Mouse (Mus musculus) cerebellum, adult 2 months (tissue): ENCODE measurements around the gene Mutyh. TPM values are rescaled to one million over a fixed set of nuclear protein-coding genes. Genes with fewer than 3 reads are reported as not detected.

Experiments
- DNase-seq, 2 experiments: peaks; one replicate each; pipeline ENCODE4 v3.0.0; 2021
- H3K27ac ChIP-seq: fragments of 200-500 bp; 2 replicates; pipeline ENCODE4 v1.5.1; 2012; ENCODE audit warnings: low read length, control low read depth, inconsistent platforms; ENCODE audit not compliant: insufficient read depth
- H3K27me3 ChIP-seq: fragments of 200-500 bp; 2 replicates; pipeline ENCODE4 v1.6.1; 2012; ENCODE audit warnings: inconsistent platforms, mild to moderate bottlenecking, low read length, moderate library complexity; ENCODE audit not compliant: control insufficient read depth, insufficient read depth
- H3K4me1 ChIP-seq: fragments of 200-500 bp; 2 replicates; pipeline ENCODE4 v1.6.1; 2011; ENCODE audit warnings: low read length; ENCODE audit not compliant: control insufficient read depth, insufficient read depth
- H3K4me3 ChIP-seq: fragments of 200-500 bp; replicated peaks from 2 replicates; pipeline ENCODE3; 2011; ENCODE audit warnings: mild to moderate bottlenecking, low read depth, low read length, control low read depth; ENCODE audit not compliant: insufficient read depth
- CTCF ChIP-seq: fragments of 200-500 bp; IDR thresholded peaks from 2 replicates; pipeline ENCODE4 v1.5.1; 2011; ENCODE audit warnings: low read depth, mild to moderate bottlenecking, control low read depth, low read length, moderate library complexity, borderline replicate concordance; ENCODE audit not compliant: insufficient read depth
- POLR2A ChIP-seq: fragments of 200-500 bp; IDR thresholded peaks from 2 replicates; pipeline ENCODE4 v1.6.1; 2011; ENCODE audit warnings: low read length, control low read depth, borderline replicate concordance; ENCODE audit not compliant: insufficient read depth
- WGBS: fragments of 180-500 bp; shearing (Covaris S2); methylation state at CpG from one replicate; pipeline ENCODE4 v1.1.7; 2018; 5-methylcytosine and 5-hydroxymethylcytosine counted together
- polyA plus RNA-seq: library from polyadenylated mRNA; depleted of rRNA; stranded (reverse); fragments of >200 nt; gene quantifications from 2 replicates; pipeline ENCODE4 v1.2.3, GENCODE M21; 2012; rRNA removed

Mutyh gene
- polyA plus RNA-seq, 1 experiment, result 10.0 TPM

- TF ChIP-seq POLR2A, result no peak
- H3K4me3 ChIP-seq, result no peak overlapping the region
- H3K27ac ChIP-seq, result no peak overlapping the region
- no peaks in the 10 kb centered on the region for H3K4me1 ChIP-seq
- WGBS, result 45% methylated on average over 3 of the region's 3 CpGs
- no peaks in the 10 kb centered on the region for H3K27me3 ChIP-seq
- no peak for DNase-seq
Measured at GRCm38 (mm10) chr4:116849901-116850300, 42.4 kb downstream of the Mutyh start.

- WGBS, result 31% methylated on average over 2 of the region's 2 CpGs
Measured at GRCm38 (mm10) chr4:116854286-116854685, 46.8 kb downstream of the Mutyh start.

GRCm38 (mm10) chr4:116857203-116857602 is 49.7 kb downstream of the Mutyh start:
- Histone ChIP-seq H3K4me1 (no peaks in the 10 kb centered on the region), H3K27ac (no peak overlapping the region), H3K4me3 (no peak overlapping the region), H3K27me3 (no peaks in the 10 kb centered on the region)
- WGBS, result 47% methylated on average over 10 of the region's 10 CpGs
- DNase-seq, result no peak
- TF ChIP-seq CTCF, result no peak
- no peak for TF ChIP-seq POLR2A

More at GRCm38 (mm10) chr4:116854286-116854685, 46.8 kb downstream of the Mutyh start:
- Histone ChIP-seq H3K4me3 (no peak overlapping the region), H3K27me3 (no peaks in the 10 kb centered on the region), H3K4me1 (no peaks in the 10 kb centered on the region), H3K27ac (no peak overlapping the region)
- DNase-seq, result no peak
- TF ChIP-seq POLR2A (no peak), CTCF (no peak)

GRCm38 (mm10) chr4:116859711-116860110 is 52.2 kb downstream of the Mutyh start:
- H3K4me1 ChIP-seq, result no peaks in the 10 kb centered on the region
- 67% methylated on average over 5 of the region's 5 CpGs for WGBS
- H3K4me3 ChIP-seq, result no peak overlapping the region
- no peaks in the 10 kb centered on the region for H3K27me3 ChIP-seq
- TF ChIP-seq CTCF (no peak), POLR2A (no peak)
- DNase-seq, result no peak
- H3K27ac ChIP-seq, result no peak overlapping the region

- no peak for DNase-seq
- 78% methylated on average over 8 of the region's 8 CpGs for WGBS
- TF ChIP-seq CTCF (no peak), POLR2A (no peak)
- Histone ChIP-seq H3K4me1 (no peaks in the 10 kb centered on the region), H3K4me3 (no peak overlapping the region), H3K27me3 (no peaks in the 10 kb centered on the region), H3K27ac (no peak overlapping the region)
Measured at GRCm38 (mm10) chr4:116862023-116862422, 54.5 kb downstream of the Mutyh start.

Other genes starting within 250 kb of the Mutyh start
- gene Ccdc17, start 211.1 kb upstream of the Mutyh start, polyA plus RNA-seq, result 5.9 and 6.6 TPM in 2 replicates
- 21.8 and 21.9 TPM in 2 replicates for gene Nasp, start 179.8 kb upstream of the Mutyh start, polyA plus RNA-seq
- 526 and 550 TPM in 2 replicates for gene Akr1a1, start 156.0 kb upstream of the Mutyh start, polyA plus RNA-seq
- 233 and 250 TPM in 2 replicates for gene Prdx1, start 122.2 kb upstream of the Mutyh start, polyA plus RNA-seq
- gene Mmachc, start 99.3 kb upstream of the Mutyh start, polyA plus RNA-seq, result 19.2 and 19.8 TPM in 2 replicates
- 29.5 and 34.9 TPM in 2 replicates for gene Ccdc163, start 99.2 kb upstream of the Mutyh start, polyA plus RNA-seq
- gene Tesk2, start 86.8 kb upstream of the Mutyh start, polyA plus RNA-seq, result 10.0 and 11.2 TPM in 2 replicates
- gene Toe1, start 83 bp upstream of the Mutyh start, polyA plus RNA-seq, result 29.9 and 30.0 TPM in 2 replicates
- gene Hpdl, start 14.0 kb downstream of the Mutyh start, polyA plus RNA-seq, result 1.7 and 2.1 TPM in 2 replicates
- 10.2 TPM in 2 replicates for gene Zswim5, start 69.7 kb downstream of the Mutyh start, polyA plus RNA-seq
- gene Urod, start 186.7 kb downstream of the Mutyh start, polyA plus RNA-seq, result 107 and 109 TPM in 2 replicates
- 69.5 and 73.1 TPM in 2 replicates for gene Hectd3, start 187.6 kb downstream of the Mutyh start, polyA plus RNA-seq
- 26.1 and 26.3 TPM in 2 replicates for gene Eif2b3, start 211.7 kb downstream of the Mutyh start, polyA plus RNA-seq